Mouse (Mus musculus) G1E (cell line): ENCODE measurements around the gene D630023F18Rik.

Source experiments
- CTCF ChIP-seq: IDR thresholded peaks from 2 replicates; pipeline ENCODE4 v1.5.1; 2012; ENCODE audit warnings: low read depth, low read length, inconsistent platforms, mixed read lengths
- GATA1 ChIP-seq: IDR thresholded peaks from 2 replicates; pipeline ENCODE4 v1.6.1; 2012; ENCODE audit warnings: borderline replicate concordance, low read length, inconsistent platforms, mixed read lengths
- GATA2 ChIP-seq: IDR thresholded peaks from 2 replicates; pipeline ENCODE4 v1.6.1; 2012; ENCODE audit warnings: low read depth, low read length, inconsistent platforms, borderline replicate concordance
- TAL1 ChIP-seq: conservative IDR thresholded peaks from 2 replicates; pipeline ENCODE4 v1.6.1; 2012; ENCODE audit warnings: low read depth, low read length, inconsistent platforms, mixed read lengths

DNA sequence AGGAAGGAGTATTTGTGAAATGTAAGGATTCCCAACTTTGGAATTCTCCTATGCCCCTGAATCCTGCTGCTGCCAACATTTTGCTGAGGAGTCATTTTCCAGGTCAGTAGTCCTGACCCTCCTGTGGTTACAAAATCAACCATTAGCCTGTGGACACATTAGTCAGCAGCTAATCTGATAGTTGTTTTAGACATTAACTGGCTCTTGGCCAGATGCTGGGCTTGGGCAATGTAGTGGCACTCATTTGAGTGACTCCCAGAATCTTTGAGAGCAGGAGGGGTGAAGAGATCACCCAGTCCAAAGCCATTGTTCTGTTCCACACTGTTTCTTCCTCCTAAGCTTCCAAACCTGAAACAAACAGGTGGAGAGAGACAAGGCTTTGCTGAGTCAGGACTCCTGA is 31.8 kb upstream of the D630023F18Rik start:
- no peak for TF ChIP-seq CTCF
- no peak for TF ChIP-seq GATA1
- no peak for TF ChIP-seq GATA2
- TF ChIP-seq TAL1, result no peak
